Mouse (Mus musculus) forebrain, embryonic 13.5 days (tissue): Measurements from ENCODE around the gene Hoxd10. TPM values are rescaled to one million over a fixed set of nuclear protein-coding genes. Genes with fewer than 3 reads are reported as not detected.
A peak's percentile ranks its signal among the peaks of the same experiment; 100 is the strongest.

Experiments used
- ATAC-seq: fragments of 200-750 bp; cut with Nextera tagmentation; 2 replicates; pipeline ENCODE4 v1.8.0; 2017
- H3K27ac ChIP-seq: fragments of 300-500 bp; sonication (generic); 2 replicates; pipeline ENCODE4 v1.5.1; 2015; ENCODE audit warnings: inconsistent platforms, mild to moderate bottlenecking, moderate library complexity
- H3K27me3 ChIP-seq: fragments of 300-500 bp; sonication (generic); 2 replicates; pipeline ENCODE4 v1.6.1; 2015; ENCODE audit warnings: mild to moderate bottlenecking, inconsistent platforms
- H3K36me3 ChIP-seq: fragments of 300-500 bp; sonication (generic); 2 replicates; pipeline ENCODE4 v1.6.1; 2015; ENCODE audit warnings: mild to moderate bottlenecking, inconsistent platforms; ENCODE audit not compliant: poor library complexity, severe bottlenecking
- H3K4me1 ChIP-seq: fragments of 300-500 bp; sonication (generic); 2 replicates; pipeline ENCODE4 v1.6.1; 2015; ENCODE audit warnings: inconsistent platforms
- H3K4me2 ChIP-seq: fragments of 300-500 bp; sonication (generic); 2 replicates; pipeline ENCODE4 v1.6.1; 2015; ENCODE audit warnings: inconsistent platforms, mild to moderate bottlenecking, moderate library complexity
- H3K4me3 ChIP-seq: fragments of 300-500 bp; sonication (generic); 2 replicates; pipeline ENCODE4 v1.5.1; 2015; ENCODE audit warnings: mild to moderate bottlenecking, inconsistent platforms
- H3K9ac ChIP-seq: fragments of 300-500 bp; sonication (generic); 2 replicates; pipeline ENCODE4 v1.6.1; 2015; ENCODE audit warnings: mild to moderate bottlenecking, inconsistent platforms
- H3K9me3 ChIP-seq: fragments of 300-500 bp; sonication (generic); replicated peaks from 2 replicates; pipeline ENCODE4 v1.6.1; 2016; ENCODE audit warnings: inconsistent platforms
- WGBS: fragments of 180-500 bp; shearing (Covaris S2); methylation state at CpG from one replicate; pipeline ENCODE4 v1.1.7; 2015; 5-methylcytosine and 5-hydroxymethylcytosine counted together
- polyA plus RNA-seq: library from polyadenylated mRNA; unstranded; fragments of >200 nt; fragmentation: Nextera tagmentation; extraction: Ambion mirVana; gene quantifications from 2 replicates; pipeline ENCODE4 v1.2.1, GENCODE M21; 2015

Gene Hoxd10
- polyA plus RNA-seq, 1 experiment from 2014 or later = not detected

GRCm38 (mm10) chr2:74735851-74736687 lies 44.3 kb downstream of the Hoxd10 start:
- H3K4me1 ChIP-seq = peaks cover 4% of the 10 kb centered on the region
- under 1% methylated on average over 42 of the region's 42 CpGs for WGBS
- H3K9me3 ChIP-seq = no peaks in the 10 kb centered on the region
- 0 out of 2 replicates have a peak overlapping the region, but pooled peaks have one; percentile 7 for H3K4me3 ChIP-seq
- H3K36me3 ChIP-seq = no peaks in the 10 kb centered on the region
- no peak overlapping the region for H3K9ac ChIP-seq
- peaks cover 100% of the 10 kb centered on the region for H3K27me3 ChIP-seq
- H3K4me2 ChIP-seq = no peak overlapping the region
- no peak for ATAC-seq
- H3K27ac ChIP-seq = no peak overlapping the region

- no peak overlapping the region for H3K27ac ChIP-seq
- peaks cover 99% of the 10 kb centered on the region for H3K27me3 ChIP-seq
- H3K36me3 ChIP-seq = no peaks in the 10 kb centered on the region
- H3K9ac ChIP-seq = no peak overlapping the region
- ATAC-seq = no peak
- H3K4me1 ChIP-seq = peaks cover 4% of the 10 kb centered on the region
- no peak overlapping the region for H3K4me3 ChIP-seq
- no peak overlapping the region for H3K4me2 ChIP-seq
- H3K9me3 ChIP-seq = no peaks in the 10 kb centered on the region
- WGBS = 2% methylated on average over 15 of the region's 15 CpGs
Measured at GRCm38 (mm10) chr2:74736688-74737577, 45.2 kb downstream of the Hoxd10 start.

GRCm38 (mm10) chr2:74737578-74738070 lies 45.9 kb downstream of the Hoxd10 start:
- H3K27me3 ChIP-seq = peaks cover 99% of the 10 kb centered on the region
- H3K4me3 ChIP-seq = no peak overlapping the region
- WGBS = 2% methylated on average over 7 of the region's 7 CpGs
- no peak overlapping the region for H3K27ac ChIP-seq
- no peaks in the 10 kb centered on the region for H3K36me3 ChIP-seq
- ATAC-seq = no peak
- H3K9ac ChIP-seq = no peak overlapping the region
- H3K4me1 ChIP-seq = peaks cover 4% of the 10 kb centered on the region
- no peaks in the 10 kb centered on the region for H3K9me3 ChIP-seq
- no peak overlapping the region for H3K4me2 ChIP-seq

- H3K4me2 ChIP-seq = no peak overlapping the region
- ATAC-seq = no peak
- no peak overlapping the region for H3K27ac ChIP-seq
- H3K27me3 ChIP-seq = peaks cover 99% of the 10 kb centered on the region
- H3K4me1 ChIP-seq = peaks cover 4% of the 10 kb centered on the region; the same call in 1 of the 2 replicates
- H3K36me3 ChIP-seq = no peaks in the 10 kb centered on the region
- no peak overlapping the region for H3K9ac ChIP-seq
- 2% methylated on average over 20 of the region's 20 CpGs for WGBS
- H3K4me3 ChIP-seq = no peak overlapping the region
- no peaks in the 10 kb centered on the region for H3K9me3 ChIP-seq
Measured at GRCm38 (mm10) chr2:74738623-74739475, 47.1 kb downstream of the Hoxd10 start.

GRCm38 (mm10) chr2:74739476-74739800 lies 47.7 kb downstream of the Hoxd10 start:
- no peaks in the 10 kb centered on the region for H3K36me3 ChIP-seq
- 7% methylated on average over 2 of the region's 2 CpGs for WGBS
- no peaks in the 10 kb centered on the region for H3K9me3 ChIP-seq
- no peak overlapping the region for H3K27ac ChIP-seq
- no peak overlapping the region for H3K4me2 ChIP-seq
- peaks cover 99% of the 10 kb centered on the region for H3K27me3 ChIP-seq
- H3K4me1 ChIP-seq = peaks cover 4% of the 10 kb centered on the region; the same call in 1 of the 2 replicates
- no peak overlapping the region for H3K4me3 ChIP-seq
- ATAC-seq = no peak
- no peak overlapping the region for H3K9ac ChIP-seq

GRCm38 (mm10) chr2:74739869-74740268 lies 48.1 kb downstream of the Hoxd10 start:
- Histone ChIP-seq H3K27ac (no peak overlapping the region), H3K36me3 (no peaks in the 10 kb centered on the region), H3K9me3 (no peaks in the 10 kb centered on the region), H3K9ac (no peak overlapping the region), H3K4me2 (no peak overlapping the region), H3K4me1 (peaks cover 4% of the 10 kb centered on the region; the same call in 1 of the 2 replicates), H3K27me3 (peaks cover 99% of the 10 kb centered on the region), H3K4me3 (no peak overlapping the region)
- ATAC-seq = no peak
- 2% methylated on average over 14 of the region's 14 CpGs for WGBS

GRCm38 (mm10) chr2:74740311-74741091 lies 48.8 kb downstream of the Hoxd10 start:
- Histone ChIP-seq H3K9ac (no peak overlapping the region), H3K9me3 (no peaks in the 10 kb centered on the region), H3K36me3 (no peaks in the 10 kb centered on the region), H3K4me1 (peaks cover 4% of the 10 kb centered on the region; the same call in 1 of the 2 replicates), H3K4me2 (no peak overlapping the region), H3K27ac (no peak overlapping the region), H3K4me3 (no peak overlapping the region), H3K27me3 (peaks cover 99% of the 10 kb centered on the region)
- ATAC-seq = no peak
- 1% methylated on average over 43 of the region's 43 CpGs for WGBS

GRCm38 (mm10) chr2:74741252-74741978 lies 49.7 kb downstream of the Hoxd10 start:
- no peaks in the 10 kb centered on the region for H3K4me1 ChIP-seq
- no peaks in the 10 kb centered on the region for H3K9me3 ChIP-seq
- peaks cover 99% of the 10 kb centered on the region for H3K27me3 ChIP-seq
- H3K27ac ChIP-seq = no peak overlapping the region
- no peak overlapping the region for H3K4me2 ChIP-seq
- ATAC-seq = no peak
- no peak overlapping the region for H3K9ac ChIP-seq
- H3K36me3 ChIP-seq = no peaks in the 10 kb centered on the region
- H3K4me3 ChIP-seq = no peak overlapping the region
- 36% methylated on average over 2 of the region's 3 CpGs for WGBS

GRCm38 (mm10) chr2:74741979-74742277 lies 50.2 kb downstream of the Hoxd10 start:
- H3K4me3 ChIP-seq = no peak overlapping the region
- H3K4me1 ChIP-seq = no peaks in the 10 kb centered on the region
- no peaks in the 10 kb centered on the region for H3K36me3 ChIP-seq
- H3K9ac ChIP-seq = no peak overlapping the region
- H3K9me3 ChIP-seq = no peaks in the 10 kb centered on the region
- H3K4me2 ChIP-seq = no peak overlapping the region
- no peak for ATAC-seq
- H3K27me3 ChIP-seq = peaks cover 99% of the 10 kb centered on the region
- no peak overlapping the region for H3K27ac ChIP-seq
